Mouse (Mus musculus) intestine, embryonic 14.5 days (tissue): Measurements from ENCODE around the gene Slc9a9. TPM values are rescaled to one million over a fixed set of nuclear protein-coding genes. Genes with fewer than 3 reads are reported as not detected.

Experiments
- ATAC-seq: fragments of 200-750 bp; cut with Nextera tagmentation; replicated peaks from 2 replicates; pipeline ENCODE4 v1.8.0; 2017; ENCODE audit warnings: low read depth, moderate number of reproducible peaks, moderate TSS enrichment, moderate library complexity; ENCODE audit not compliant: low FRiP score, low TSS enrichment
- DNase-seq: peaks from one replicate; pipeline ENCODE4 v3.0.0-alpha.2; 2018; ENCODE audit warnings: low spot score
- H3K27ac ChIP-seq: fragments of 300-500 bp; sonication (generic); 2 replicates; pipeline ENCODE4 v1.5.1; 2014; ENCODE audit warnings: low read depth, mild to moderate bottlenecking, control low read depth
- H3K27me3 ChIP-seq: fragments of 300-500 bp; sonication (generic); replicated peaks from 2 replicates; pipeline ENCODE4 v1.6.1; 2014; ENCODE audit warnings: low read length, control low read depth; ENCODE audit not compliant: control insufficient read depth, insufficient read depth
- H3K36me3 ChIP-seq: fragments of 300-500 bp; sonication (generic); 2 replicates; pipeline ENCODE4 v1.6.1; 2014; ENCODE audit warnings: low read length, control low read depth; ENCODE audit not compliant: control insufficient read depth, insufficient read depth
- H3K4me1 ChIP-seq: fragments of 300-500 bp; sonication (generic); replicated peaks from 2 replicates; pipeline ENCODE4 v1.6.1; 2014; ENCODE audit warnings: low read length, control low read depth, mixed read lengths; ENCODE audit not compliant: control insufficient read depth, insufficient read depth
- H3K4me2 ChIP-seq: fragments of 300-500 bp; sonication (generic); 2 replicates; pipeline ENCODE4 v1.6.1; 2014; ENCODE audit warnings: low read length
- H3K4me3 ChIP-seq: fragments of 300-500 bp; sonication (generic); 2 replicates; pipeline ENCODE4 v1.5.1; 2014; ENCODE audit warnings: low read depth, low read length, control low read depth, mixed read lengths
- H3K9ac ChIP-seq: fragments of 300-500 bp; sonication (generic); 2 replicates; pipeline ENCODE4 v1.6.1; 2014; ENCODE audit warnings: mild to moderate bottlenecking, low read length
- H3K9me3 ChIP-seq: fragments of 300-500 bp; sonication (generic); 2 replicates; pipeline ENCODE4 v1.6.1; 2016; ENCODE audit warnings: low read length, control low read depth; ENCODE audit not compliant: control insufficient read depth
- WGBS: fragments of 180-500 bp; shearing (Covaris S2); extraction: QIAGEN DNeasy Blood & Tissue Kit; methylation state at CpG from one replicate; pipeline ENCODE4 v1.1.7; 2014; 5-methylcytosine and 5-hydroxymethylcytosine counted together
- polyA plus RNA-seq: library from polyadenylated mRNA; unstranded; fragments of >200 nt; fragmentation: Nextera tagmentation; extraction: Ambion mirVana; gene quantifications from 2 replicates; pipeline ENCODE4 v1.2.1, GENCODE M21; 2014

Gene Slc9a9
- polyA plus RNA-seq, 1 experiment from 2014 or later = 2.9 TPM

DNA sequence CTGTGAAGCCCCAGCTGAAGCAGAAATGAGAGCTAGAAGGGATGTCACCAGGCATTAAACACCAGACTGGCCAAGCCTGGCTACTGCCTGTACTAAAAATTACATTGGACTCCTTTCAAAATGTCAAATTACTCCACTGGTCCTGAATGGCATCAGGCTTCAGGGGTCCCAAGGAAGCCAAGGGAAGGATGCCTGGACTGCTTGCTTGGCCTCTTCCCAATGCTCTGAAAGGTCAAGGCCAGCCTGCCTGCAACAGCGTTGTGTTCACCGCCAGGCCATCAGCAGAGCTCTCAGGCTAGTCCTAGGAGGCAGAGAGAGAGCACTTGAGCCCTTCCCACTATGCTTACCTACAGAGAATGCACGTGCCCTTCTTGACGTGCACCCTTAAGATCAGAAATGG lies 539.0 kb downstream of the Slc9a9 start:
- no peaks in the 10 kb centered on the region for H3K9me3 ChIP-seq
- no peaks in the 10 kb centered on the region for H3K4me1 ChIP-seq
- no peak overlapping the region for H3K4me2 ChIP-seq
- no peak overlapping the region for H3K9ac ChIP-seq
- WGBS = 88% methylated on average over 4 of the region's 4 CpGs
- H3K36me3 ChIP-seq = no peaks in the 10 kb centered on the region
- ATAC-seq (no peak), DNase-seq (no peak)
- no peaks in the 10 kb centered on the region for H3K27me3 ChIP-seq
- H3K4me3 ChIP-seq = no peak overlapping the region
- H3K27ac ChIP-seq = no peak overlapping the region

DNA sequence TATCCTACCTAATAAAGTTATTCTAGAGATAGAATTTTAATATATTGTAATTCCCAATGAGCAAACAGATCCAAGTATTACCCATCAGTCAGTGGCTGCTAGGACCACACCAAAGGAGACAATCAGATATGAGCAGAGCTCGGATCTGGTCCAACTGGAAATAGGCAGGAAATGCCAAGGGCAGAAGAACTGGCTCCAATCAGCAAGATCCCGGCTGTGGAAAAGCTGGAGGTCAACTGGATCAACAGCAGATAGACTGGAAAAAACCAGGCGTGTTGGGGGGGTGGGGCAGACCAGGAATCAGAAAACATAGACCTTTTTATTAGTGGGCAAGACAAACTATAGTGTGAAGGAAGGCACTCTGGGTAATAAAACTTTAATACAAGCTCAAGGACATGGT lies 550.3 kb downstream of the Slc9a9 start:
- DNase-seq (no peak), ATAC-seq (no peak)
- no peaks in the 10 kb centered on the region for H3K27me3 ChIP-seq
- H3K4me3 ChIP-seq = no peak overlapping the region
- H3K4me1 ChIP-seq = no peaks in the 10 kb centered on the region
- no peaks in the 10 kb centered on the region for H3K36me3 ChIP-seq
- H3K9me3 ChIP-seq = no peaks in the 10 kb centered on the region
- no peak overlapping the region for H3K9ac ChIP-seq
- no peak overlapping the region for H3K27ac ChIP-seq
- WGBS = 56% methylated on average over 3 of the region's 3 CpGs
- H3K4me2 ChIP-seq = no peak overlapping the region

DNA sequence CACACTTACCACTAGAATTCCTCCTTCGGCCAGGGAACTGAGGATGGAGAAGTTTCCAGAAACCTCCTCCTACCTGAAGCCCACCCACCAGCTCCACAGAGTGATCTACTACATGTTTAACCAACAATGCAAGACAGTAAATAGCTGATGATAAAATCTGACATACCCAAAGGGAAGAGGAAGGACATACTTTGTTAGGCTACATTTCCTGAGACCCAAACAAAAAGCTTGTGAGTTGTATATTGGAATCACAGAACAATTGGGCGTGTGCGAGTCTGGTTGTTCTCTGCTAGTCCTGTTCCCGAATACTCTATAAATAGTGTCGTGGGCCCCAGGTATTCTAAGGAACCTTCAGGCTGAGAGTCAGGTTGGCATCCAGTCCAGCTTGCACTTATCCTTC lies 551.6 kb downstream of the Slc9a9 start:
- no peak overlapping the region for H3K4me3 ChIP-seq

GRCm38 (mm10) chr9:95226986-95227385 lies 557.3 kb downstream of the Slc9a9 start:
- Histone ChIP-seq H3K4me2 (no peak overlapping the region), H3K27me3 (no peaks in the 10 kb centered on the region), H3K27ac (no peak overlapping the region), H3K36me3 (no peaks in the 10 kb centered on the region), H3K4me3 (no peak overlapping the region), H3K9ac (no peak overlapping the region), H3K9me3 (no peaks in the 10 kb centered on the region), H3K4me1 (no peaks in the 10 kb centered on the region)
- ATAC-seq (no peak), DNase-seq (no peak)
- WGBS = 70% methylated on average over 4 of the region's 4 CpGs

More for the DNA sequence above, 551.6 kb downstream of the Slc9a9 start:
- no peak overlapping the region for H3K9ac ChIP-seq
- H3K27me3 ChIP-seq = no peaks in the 10 kb centered on the region
- H3K4me2 ChIP-seq = no peak overlapping the region
- DNase-seq = no peak
- WGBS = 86% methylated on average over 5 of the region's 5 CpGs
- H3K9me3 ChIP-seq = no peaks in the 10 kb centered on the region
- no peak for ATAC-seq
- no peaks in the 10 kb centered on the region for H3K4me1 ChIP-seq
- no peak overlapping the region for H3K27ac ChIP-seq
- no peaks in the 10 kb centered on the region for H3K36me3 ChIP-seq

GRCm38 (mm10) chr9:95228123-95228522 lies 558.4 kb downstream of the Slc9a9 start:
- Histone ChIP-seq H3K36me3 (no peaks in the 10 kb centered on the region), H3K4me3 (no peak overlapping the region), H3K27me3 (no peaks in the 10 kb centered on the region), H3K9ac (no peak overlapping the region), H3K4me2 (no peak overlapping the region), H3K4me1 (no peaks in the 10 kb centered on the region), H3K27ac (no peak overlapping the region), H3K9me3 (no peaks in the 10 kb centered on the region)
- DNase-seq = no peak
- no peak for ATAC-seq
- WGBS = 100% methylated on average over 1 of the region's 1 CpGs

GRCm38 (mm10) chr9:95229147-95229546 lies 559.4 kb downstream of the Slc9a9 start:
- Histone ChIP-seq H3K4me1 (no peaks in the 10 kb centered on the region), H3K4me3 (no peak overlapping the region), H3K27ac (no peak overlapping the region), H3K27me3 (no peaks in the 10 kb centered on the region), H3K9me3 (no peaks in the 10 kb centered on the region), H3K9ac (no peak overlapping the region), H3K36me3 (no peaks in the 10 kb centered on the region), H3K4me2 (no peak overlapping the region)
- WGBS = 88% methylated on average over 2 of the region's 2 CpGs
- DNase-seq (no peak), ATAC-seq (no peak)

DNA sequence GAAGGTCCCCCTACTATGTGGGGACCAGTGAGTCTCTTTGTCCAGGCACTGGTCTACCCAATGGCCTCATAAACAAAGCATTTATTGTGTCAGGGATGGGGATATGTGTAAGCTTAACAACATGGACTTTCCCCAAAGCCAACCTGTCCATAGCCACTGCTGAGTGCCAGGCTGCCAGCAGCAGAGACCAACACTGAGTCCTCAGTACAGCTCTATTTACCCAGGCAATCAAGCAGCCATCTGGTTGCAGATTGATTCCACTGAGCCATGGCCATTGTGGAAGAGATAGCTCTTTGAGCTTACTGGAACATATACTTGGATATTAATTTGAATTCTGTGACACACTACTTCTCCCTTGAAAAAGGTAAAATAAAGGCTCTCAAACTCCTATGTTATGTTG lies 570.2 kb downstream of the Slc9a9 start:
- H3K4me1 ChIP-seq = no peaks in the 10 kb centered on the region
- H3K4me3 ChIP-seq = no peak overlapping the region
- no peaks in the 10 kb centered on the region for H3K27me3 ChIP-seq
- H3K9me3 ChIP-seq = peaks cover 5% of the 10 kb centered on the region
- H3K4me2 ChIP-seq = no peak overlapping the region
- H3K27ac ChIP-seq = no peak overlapping the region
- no peaks in the 10 kb centered on the region for H3K36me3 ChIP-seq
- DNase-seq = no peak
- no peak overlapping the region for H3K9ac ChIP-seq
- no peak for ATAC-seq

DNA sequence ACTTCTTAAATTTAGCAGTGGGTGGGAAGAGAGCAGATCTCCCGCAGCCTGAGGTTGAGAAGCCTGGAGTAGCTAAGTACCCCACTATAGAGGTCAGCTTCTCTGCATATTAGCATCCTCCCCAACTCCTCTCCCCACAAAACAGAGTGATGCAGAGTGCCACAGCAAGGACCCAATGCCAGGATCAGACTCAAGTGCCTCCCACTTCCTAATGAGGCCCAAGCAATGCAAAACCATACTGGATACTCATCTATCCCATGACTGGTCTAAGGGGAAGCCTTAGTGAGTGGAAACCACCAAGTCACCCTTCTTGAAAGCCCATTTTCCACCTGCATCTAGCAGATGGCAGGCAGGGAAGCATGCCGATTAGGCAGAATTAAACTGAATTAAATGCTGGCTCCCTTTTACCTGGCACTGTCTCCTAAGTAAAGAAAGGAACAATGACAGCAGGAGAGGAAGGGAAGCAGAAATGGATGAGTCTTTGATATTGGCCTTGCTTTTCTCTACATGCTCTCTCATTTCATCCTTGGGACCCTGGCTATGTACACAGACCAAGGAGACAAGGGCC lies 573.0 kb downstream of the Slc9a9 start:
- H3K4me3 ChIP-seq = no peak overlapping the region
- 96% methylated on average over 2 of the region's 2 CpGs for WGBS
- ATAC-seq = no peak
- H3K9ac ChIP-seq = no peak overlapping the region
- H3K4me1 ChIP-seq = no peaks in the 10 kb centered on the region
- H3K27me3 ChIP-seq = no peaks in the 10 kb centered on the region
- no peaks in the 10 kb centered on the region for H3K36me3 ChIP-seq
- no peak for DNase-seq
- no peaks in the 10 kb centered on the region for H3K9me3 ChIP-seq
- no peak overlapping the region for H3K27ac ChIP-seq
- no peak overlapping the region for H3K4me2 ChIP-seq

- DNase-seq (no peak), ATAC-seq (no peak)
- no peaks in the 10 kb centered on the region for H3K36me3 ChIP-seq
- H3K27me3 ChIP-seq = no peaks in the 10 kb centered on the region
- H3K9ac ChIP-seq = no peak overlapping the region
- 82% methylated on average over 4 of the region's 4 CpGs for WGBS
- no peak overlapping the region for H3K27ac ChIP-seq
- H3K4me1 ChIP-seq = no peaks in the 10 kb centered on the region
- H3K4me2 ChIP-seq = no peak overlapping the region
- H3K4me3 ChIP-seq = no peak overlapping the region
- no peaks in the 10 kb centered on the region for H3K9me3 ChIP-seq
Observed at GRCm38 (mm10) chr9:95254162-95254561, 584.5 kb downstream of the Slc9a9 start.
